Mouse (Mus musculus) lung, adult 2 months (tissue): ENCODE data around the gene Gm49369.

Source experiments
- CTCF ChIP-seq: fragments of 200-500 bp; IDR thresholded peaks from 2 replicates; pipeline ENCODE4 v1.5.1; 2011; ENCODE audit warnings: mild to moderate bottlenecking, low read length, control low read depth; ENCODE audit not compliant: insufficient read depth
- POLR2A ChIP-seq: fragments of 200-500 bp; IDR thresholded peaks from 2 replicates; pipeline ENCODE4 v1.6.1; 2011; ENCODE audit warnings: low read depth, mild to moderate bottlenecking, control low read depth, low read length, borderline replicate concordance; ENCODE audit errors: extremely low read depth

GRCm38 (mm10) chr7:142340269-142340970 is 42.0 kb downstream of the Gm49369 start:
- TF ChIP-seq CTCF (no peak), POLR2A (no peak)
